Mouse (Mus musculus): ENCODE results near the gene Hagh. TPM values are rescaled to one million over a fixed set of nuclear protein-coding genes. Genes with fewer than 3 reads are reported as not detected.

The Hagh gene
- total RNA-seq, 2 experiments from 2014 or later = 107 to 112 TPM

GRCm38 (mm10) chr17:24885356-24886133 lies 45.6 kb downstream of the Hagh start:
- no peak for DNase-seq (ENCODE audit: low spot score in 2 of 2)

- peak; percentile 95 to 100 for DNase-seq (ENCODE audit: low spot score in 2 of 2)
These were observed 46.4 kb downstream of the Hagh start, which contains the start of the genes Nubp2 and Spsb3 for GRCm38 (mm10) chr17:24886134-24886931. TSS of gene Nubp2 (minus strand) at chr17:24886349. TSS of gene Spsb3 (plus strand) at chr17:24886643.

- DNase-seq (ENCODE audit: low spot score in 2 of 2) = no peak
These were observed 47.0 kb downstream of the Hagh start for GRCm38 (mm10) chr17:24886932-24887271.

- no peak for DNase-seq (ENCODE audit: low spot score in 2 of 2)
These were observed 47.5 kb downstream of the Hagh start for GRCm38 (mm10) chr17:24887291-24888080.

- DNase-seq (ENCODE audit: low spot score in 2 of 2) = no peak
These were observed 48.9 kb downstream of the Hagh start for GRCm38 (mm10) chr17:24888862-24889261.

- DNase-seq (ENCODE audit: low spot score in 2 of 2) = no peak
These were observed 50.5 kb downstream of the Hagh start for GRCm38 (mm10) chr17:24890151-24891092.

- no peak for DNase-seq (ENCODE audit: low spot score in 2 of 2)
These were observed 51.4 kb downstream of the Hagh start for GRCm38 (mm10) chr17:24891321-24891720.

- DNase-seq (ENCODE audit: low spot score in 2 of 2) = no peak
These were observed 52.8 kb downstream of the Hagh start for GRCm38 (mm10) chr17:24892785-24893184.

- no peak for DNase-seq (ENCODE audit: low spot score in 2 of 2)
These were observed 53.3 kb downstream of the Hagh start for GRCm38 (mm10) chr17:24893276-24893675.

GRCm38 (mm10) chr17:24894061-24894994 lies 54.4 kb downstream of the Hagh start:
- DNase-seq (ENCODE audit: low spot score in 2 of 2) = no peak

GRCm38 (mm10) chr17:24894995-24895547 lies 55.1 kb downstream of the Hagh start, which contains the start of the genes Eme2 and Mrps34:
TSS of gene Eme2 (minus strand) at chr17:24895087.
TSS of gene Mrps34 (plus strand) at chr17:24895116.
- DNase-seq (ENCODE audit: low spot score in 2 of 2) = peak; percentile 83 to 88

GRCm38 (mm10) chr17:24895571-24896240 lies 55.8 kb downstream of the Hagh start:
- no peak for DNase-seq (ENCODE audit: low spot score in 2 of 2)

GRCm38 (mm10) chr17:24896241-24896992 lies 56.5 kb downstream of the Hagh start, which contains the start of gene Nme3:
TSS of gene Nme3 (plus strand) at chr17:24896500.
- DNase-seq (ENCODE audit: low spot score in 2 of 2) = peak in 1 of 2 experiments; percentile 75

- no peak for DNase-seq (ENCODE audit: low spot score in 2 of 2)
These were observed 57.0 kb downstream of the Hagh start for GRCm38 (mm10) chr17:24896993-24897269.

GRCm38 (mm10) chr17:24897600-24897999 lies 57.7 kb downstream of the Hagh start:
- DNase-seq (ENCODE audit: low spot score in 2 of 2) = no peak

GRCm38 (mm10) chr17:24898041-24898854 lies 58.3 kb downstream of the Hagh start:
- DNase-seq (ENCODE audit: low spot score in 2 of 2) = no peak

- DNase-seq (ENCODE audit: low spot score in 2 of 2) = no peak
These were observed 59.2 kb downstream of the Hagh start for GRCm38 (mm10) chr17:24899153-24899552.

Measured in layer of hippocampus, postnatal 14 days (tissue).